Mouse (Mus musculus): ENCODE results near the gene Mgll. TPM values are rescaled to one million over a fixed set of nuclear protein-coding genes. Genes with fewer than 3 reads are reported as not detected.

The Mgll gene
- polyA plus RNA-seq, 1 experiment from 2014 or later, result 104 TPM

GRCm38 (mm10) chr6:88712083-88712482 lies 12.1 kb upstream of the Mgll start:
- Histone ChIP-seq H3K9me3 (ENCODE audit: control insufficient read depth, low read depth, low read length) (no peaks in the 10 kb centered on the region), H3K27me3 (ENCODE audit: control insufficient read depth, insufficient read depth, low read length) (no peaks in the 10 kb centered on the region), H3K4me1 (ENCODE audit: control insufficient read depth, insufficient read depth, low read length) (no peaks in the 10 kb centered on the region), H3K4me3 (ENCODE audit: low read depth, low read length) (no peak overlapping the region), H3K9ac (replicated peaks; ENCODE audit: low read depth, low read length) (no peak overlapping the region), H3K36me3 (ENCODE audit: control insufficient read depth, insufficient read depth, low read length) (no peaks in the 10 kb centered on the region), H3K4me2 (replicated peaks; ENCODE audit: low read depth, low read length) (no peak overlapping the region), H3K27ac (ENCODE audit: low read length) (no peak overlapping the region)
- no peak for ATAC-seq (ENCODE audit: insufficient number of reproducible peaks, insufficient read depth, low FRiP score, low read depth)
- 87% methylated on average over 4 of the region's 4 CpGs for WGBS

- Histone ChIP-seq H3K4me3 (ENCODE audit: low read depth, low read length) (no peak overlapping the region), H3K27ac (ENCODE audit: low read length) (no peak overlapping the region), H3K9ac (replicated peaks; ENCODE audit: low read depth, low read length) (no peak overlapping the region), H3K4me1 (ENCODE audit: control insufficient read depth, insufficient read depth, low read length) (no peaks in the 10 kb centered on the region), H3K36me3 (ENCODE audit: control insufficient read depth, insufficient read depth, low read length) (no peaks in the 10 kb centered on the region), H3K9me3 (ENCODE audit: control insufficient read depth, low read depth, low read length) (no peaks in the 10 kb centered on the region), H3K4me2 (replicated peaks; ENCODE audit: low read depth, low read length) (no peak overlapping the region), H3K27me3 (ENCODE audit: control insufficient read depth, insufficient read depth, low read length) (no peaks in the 10 kb centered on the region)
- ATAC-seq (ENCODE audit: insufficient number of reproducible peaks, insufficient read depth, low FRiP score, low read depth), result no peak
Observed at GRCm38 (mm10) chr6:88713320-88713719, 10.9 kb upstream of the Mgll start.

GRCm38 (mm10) chr6:88714200-88714674 lies 10.0 kb upstream of the Mgll start:
- no peak for ATAC-seq (ENCODE audit: insufficient number of reproducible peaks, insufficient read depth, low FRiP score, low read depth)
- Histone ChIP-seq H3K4me1 (ENCODE audit: control insufficient read depth, insufficient read depth, low read length) (no peaks in the 10 kb centered on the region), H3K4me2 (replicated peaks; ENCODE audit: low read depth, low read length) (no peak overlapping the region), H3K27me3 (ENCODE audit: control insufficient read depth, insufficient read depth, low read length) (no peaks in the 10 kb centered on the region), H3K4me3 (ENCODE audit: low read depth, low read length) (no peak overlapping the region), H3K36me3 (ENCODE audit: control insufficient read depth, insufficient read depth, low read length) (no peaks in the 10 kb centered on the region), H3K27ac (ENCODE audit: low read length) (no peak overlapping the region), H3K9me3 (ENCODE audit: control insufficient read depth, low read depth, low read length) (no peaks in the 10 kb centered on the region), H3K9ac (replicated peaks; ENCODE audit: low read depth, low read length) (no peak overlapping the region)
- WGBS, result 80% methylated on average over 4 of the region's 4 CpGs

- no peak overlapping the region for H3K27ac ChIP-seq (ENCODE audit: low read length)
- no peak overlapping the region for H3K4me2 ChIP-seq (replicated peaks; ENCODE audit: low read depth, low read length)
- no peak overlapping the region for H3K9ac ChIP-seq (replicated peaks; ENCODE audit: low read depth, low read length)
- no peak overlapping the region for H3K4me3 ChIP-seq (ENCODE audit: low read depth, low read length)
- H3K4me1 ChIP-seq (ENCODE audit: control insufficient read depth, insufficient read depth, low read length), result no peaks in the 10 kb centered on the region
- H3K27me3 ChIP-seq (ENCODE audit: control insufficient read depth, insufficient read depth, low read length), result no peaks in the 10 kb centered on the region
- no peaks in the 10 kb centered on the region for H3K36me3 ChIP-seq (ENCODE audit: control insufficient read depth, insufficient read depth, low read length)
- no peaks in the 10 kb centered on the region for H3K9me3 ChIP-seq (ENCODE audit: control insufficient read depth, low read depth, low read length)
- WGBS, result 72% methylated on average over 9 of the region's 9 CpGs
- ATAC-seq (ENCODE audit: insufficient number of reproducible peaks, insufficient read depth, low FRiP score, low read depth), result no peak
Observed at GRCm38 (mm10) chr6:88715378-88715781, 8.8 kb upstream of the Mgll start.

GRCm38 (mm10) chr6:88715966-88716365 lies 8.2 kb upstream of the Mgll start:
- Histone ChIP-seq H3K4me1 (ENCODE audit: control insufficient read depth, insufficient read depth, low read length) (no peaks in the 10 kb centered on the region), H3K27me3 (ENCODE audit: control insufficient read depth, insufficient read depth, low read length) (no peaks in the 10 kb centered on the region), H3K9me3 (ENCODE audit: control insufficient read depth, low read depth, low read length) (no peaks in the 10 kb centered on the region), H3K36me3 (ENCODE audit: control insufficient read depth, insufficient read depth, low read length) (no peaks in the 10 kb centered on the region), H3K4me3 (ENCODE audit: low read depth, low read length) (no peak overlapping the region), H3K9ac (replicated peaks; ENCODE audit: low read depth, low read length) (no peak overlapping the region), H3K27ac (ENCODE audit: low read length) (no peak overlapping the region), H3K4me2 (replicated peaks; ENCODE audit: low read depth, low read length) (no peak overlapping the region)
- WGBS, result 62% methylated on average over 5 of the region's 5 CpGs
- ATAC-seq (ENCODE audit: insufficient number of reproducible peaks, insufficient read depth, low FRiP score, low read depth), result no peak

- Histone ChIP-seq H3K36me3 (ENCODE audit: control insufficient read depth, insufficient read depth, low read length) (no peaks in the 10 kb centered on the region), H3K27ac (ENCODE audit: low read length) (no peak overlapping the region), H3K9ac (replicated peaks; ENCODE audit: low read depth, low read length) (no peak overlapping the region), H3K4me2 (replicated peaks; ENCODE audit: low read depth, low read length) (no peak overlapping the region), H3K27me3 (ENCODE audit: control insufficient read depth, insufficient read depth, low read length) (no peaks in the 10 kb centered on the region), H3K9me3 (ENCODE audit: control insufficient read depth, low read depth, low read length) (no peaks in the 10 kb centered on the region), H3K4me3 (ENCODE audit: low read depth, low read length) (no peak overlapping the region), H3K4me1 (ENCODE audit: control insufficient read depth, insufficient read depth, low read length) (no peaks in the 10 kb centered on the region)
- WGBS, result 68% methylated on average over 6 of the region's 6 CpGs
- ATAC-seq (ENCODE audit: insufficient number of reproducible peaks, insufficient read depth, low FRiP score, low read depth), result no peak
Observed at GRCm38 (mm10) chr6:88717143-88718032, 6.8 kb upstream of the Mgll start.

- Histone ChIP-seq H3K9ac (replicated peaks; ENCODE audit: low read depth, low read length) (no peak overlapping the region), H3K4me2 (replicated peaks; ENCODE audit: low read depth, low read length) (no peak overlapping the region), H3K27ac (ENCODE audit: low read length) (no peak overlapping the region), H3K9me3 (ENCODE audit: control insufficient read depth, low read depth, low read length) (no peaks in the 10 kb centered on the region), H3K27me3 (ENCODE audit: control insufficient read depth, insufficient read depth, low read length) (no peaks in the 10 kb centered on the region), H3K4me3 (ENCODE audit: low read depth, low read length) (no peak overlapping the region), H3K36me3 (ENCODE audit: control insufficient read depth, insufficient read depth, low read length) (no peaks in the 10 kb centered on the region), H3K4me1 (ENCODE audit: control insufficient read depth, insufficient read depth, low read length) (no peaks in the 10 kb centered on the region; the same call in 1 of the 2 replicates)
- ATAC-seq (ENCODE audit: insufficient number of reproducible peaks, insufficient read depth, low FRiP score, low read depth), result no peak
- 90% methylated on average over 7 of the region's 7 CpGs for WGBS
Observed at GRCm38 (mm10) chr6:88718033-88718725, 6.0 kb upstream of the Mgll start.

- 61% methylated on average over 3 of the region's 3 CpGs for WGBS
- no peak overlapping the region for H3K27ac ChIP-seq (ENCODE audit: low read length)
- no peak overlapping the region for H3K4me2 ChIP-seq (replicated peaks; ENCODE audit: low read depth, low read length)
- H3K9ac ChIP-seq (replicated peaks; ENCODE audit: low read depth, low read length), result no peak overlapping the region
- no peaks in the 10 kb centered on the region; the same call in 1 of the 2 replicates for H3K4me1 ChIP-seq (ENCODE audit: control insufficient read depth, insufficient read depth, low read length)
- ATAC-seq (ENCODE audit: insufficient number of reproducible peaks, insufficient read depth, low FRiP score, low read depth), result no peak
- H3K4me3 ChIP-seq (ENCODE audit: low read depth, low read length), result no peak overlapping the region
- no peaks in the 10 kb centered on the region for H3K27me3 ChIP-seq (ENCODE audit: control insufficient read depth, insufficient read depth, low read length)
- no peaks in the 10 kb centered on the region for H3K9me3 ChIP-seq (ENCODE audit: control insufficient read depth, low read depth, low read length)
- H3K36me3 ChIP-seq (ENCODE audit: control insufficient read depth, insufficient read depth, low read length), result no peaks in the 10 kb centered on the region
Observed at GRCm38 (mm10) chr6:88721059-88721458, 3.2 kb upstream of the Mgll start.
